ENCODE assay signal across 23 mouse cellular contexts in genomic region chr2:152002529-152002928, GRCm38 (mm10). TPM values are rescaled to one million over a fixed set of nuclear protein-coding genes. Genes with fewer than 3 reads are reported as not detected.
"Had no signal": no experiment of that assay in that cellular context is flagged by ENCODE, and none has a peak within 500 bp of the region (broad histone marks: within the 10 kb centered on the region; RNA-seq: fewer than 3 reads in every experiment).

No protein-coding gene starts in this region.

- H3K9me3 ChIP-seq: kidney, embryonic 15.5 days; liver, embryonic 13.5 days; megakaryocyte, embryonic 14.5 days; midbrain, embryonic 10.5 days; midbrain, embryonic 13.5 days; neural tube, embryonic 12.5 days; neural tube, embryonic 15.5 days; stomach, embryonic 15.5 days had no signal

- H3K9ac ChIP-seq: kidney, embryonic 15.5 days; liver, embryonic 13.5 days; midbrain, embryonic 13.5 days; neural tube, embryonic 12.5 days; neural tube, embryonic 15.5 days; stomach, embryonic 15.5 days had no signal

- H3K36me3 ChIP-seq: kidney, embryonic 15.5 days; liver, embryonic 13.5 days; midbrain, embryonic 10.5 days; midbrain, embryonic 13.5 days; neural tube, embryonic 12.5 days; neural tube, embryonic 15.5 days; stomach, embryonic 15.5 days had no signal

- DNase-seq: kidney, adult 8-10 months; kidney, postnatal 10 days; kidney, postnatal 36 days; layer of hippocampus, postnatal 36 days; liver, embryonic 13.5 days; lung, adult 2 months; lung, postnatal 14 days; right cerebral cortex, adult 18-20 months; right cerebral cortex, postnatal 14 days; right cerebral cortex, postnatal 4 days; spleen, adult 18-20 months; thymus, adult 2 months; thymus, postnatal 14 days; thymus, postnatal 4 days had no signal

- H3K4me1 ChIP-seq: neural tube, embryonic 15.5 days had no signal

- H3K4me3 ChIP-seq: kidney, embryonic 15.5 days; left cerebral cortex, adult 2 months; liver, embryonic 13.5 days; megakaryocyte, embryonic 14.5 days; midbrain, embryonic 10.5 days; midbrain, embryonic 13.5 days; neural tube, embryonic 12.5 days; neural tube, embryonic 15.5 days; stomach, embryonic 15.5 days had no signal

- H3K4me2 ChIP-seq: kidney, embryonic 15.5 days; liver, embryonic 13.5 days; midbrain, embryonic 13.5 days; neural tube, embryonic 12.5 days; neural tube, embryonic 15.5 days; stomach, embryonic 15.5 days had no signal

- ATAC-seq: midbrain, embryonic 13.5 days had no signal

- H3K27ac ChIP-seq: kidney, embryonic 15.5 days; left cerebral cortex, adult 2 months; liver, embryonic 13.5 days; macrophage; midbrain, embryonic 10.5 days; midbrain, embryonic 13.5 days; neural tube, embryonic 12.5 days; neural tube, embryonic 15.5 days; stomach, embryonic 15.5 days had no signal

RNA-seq across cellular contexts. Expression of gene Slc52a3, which starts 6.2 kb away (rescaled TPM):
- polyA plus RNA-seq: macrophage had no signal
